In the genomic region with DNA sequence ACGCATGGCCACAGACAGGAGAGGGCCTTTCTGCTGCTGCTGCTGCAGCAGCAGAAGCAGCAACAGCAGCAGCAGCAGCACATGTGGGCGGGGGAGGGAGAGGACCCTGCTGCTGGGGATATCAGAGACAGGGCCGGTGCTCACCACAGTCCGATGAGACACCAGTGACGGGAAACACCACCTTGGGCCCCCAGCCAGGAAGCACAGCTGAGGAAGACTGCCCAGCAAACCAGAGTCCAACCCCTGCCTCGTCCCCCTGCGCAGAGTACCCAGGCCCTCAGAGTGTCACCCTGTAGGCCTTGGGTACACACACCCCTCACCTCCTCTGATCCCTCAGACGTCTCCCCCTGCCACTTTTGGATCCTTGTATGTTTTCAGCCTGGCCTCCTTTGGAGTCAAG, we compare ENCODE assay signal across 21 mouse cellular contexts. TPM values are rescaled to one million over a fixed set of nuclear protein-coding genes. Genes with fewer than 3 reads are reported as not detected.
A peak's percentile ranks its signal among the peaks of the same experiment; 100 is the strongest.
DNase-seq lines count a peak whose midpoint lies in the region; ATAC-seq lines count a peak whose summit lies in the region.
"Had no signal": no experiment of that assay in that cellular context is flagged by ENCODE, and none has a peak within 500 bp of the region (broad histone marks: within the 10 kb centered on the region; RNA-seq: fewer than 3 reads in every experiment).

No protein-coding gene starts in this region.

- H3K4me3 ChIP-seq in forebrain, embryonic 12.5 days (replicated peaks): no peak overlapping the region
- no peak overlapping the region for H3K4me3 ChIP-seq in forebrain, embryonic 14.5 days (ENCODE audit: low read depth, low read length)
- no peak overlapping the region for H3K4me3 ChIP-seq in neural tube, embryonic 11.5 days (ENCODE audit: low read depth, low read length)
- H3K4me3 ChIP-seq in neural tube, embryonic 15.5 days (replicated peaks): no peak overlapping the region
- H3K4me3 ChIP-seq in limb, embryonic 12.5 days (replicated peaks): no peak overlapping the region
- H3K4me3 ChIP-seq: embryonic facial prominence, embryonic 10.5 days; heart, adult 2 months; heart, embryonic 15.5 days had no signal

- no peaks in the 10 kb centered on the region for H3K36me3 ChIP-seq in forebrain, embryonic 12.5 days (replicated peaks)
- H3K36me3 ChIP-seq in forebrain, embryonic 14.5 days (ENCODE audit: control insufficient read depth, insufficient read depth, low read length): no peaks in the 10 kb centered on the region
- H3K36me3 ChIP-seq in neural tube, embryonic 11.5 days (ENCODE audit: control insufficient read depth, insufficient read depth, low read length): no peaks in the 10 kb centered on the region
- H3K36me3 ChIP-seq in neural tube, embryonic 15.5 days: no peaks in the 10 kb centered on the region
- no peaks in the 10 kb centered on the region for H3K36me3 ChIP-seq in limb, embryonic 12.5 days
- H3K36me3 ChIP-seq: embryonic facial prominence, embryonic 10.5 days; heart, embryonic 15.5 days had no signal

- no peak overlapping the region for H3K27ac ChIP-seq in forebrain, embryonic 12.5 days
- H3K27ac ChIP-seq in forebrain, embryonic 14.5 days (ENCODE audit: low read depth, low read length): no peak overlapping the region
- H3K27ac ChIP-seq in neural tube, embryonic 11.5 days (ENCODE audit: low read depth, low read length): no peak overlapping the region
- H3K27ac ChIP-seq in neural tube, embryonic 15.5 days (replicated peaks): no peak overlapping the region
- no peak overlapping the region for H3K27ac ChIP-seq in limb, embryonic 12.5 days
- H3K27ac ChIP-seq: embryonic facial prominence, embryonic 10.5 days; heart, adult 2 months; heart, embryonic 15.5 days; hindbrain, postnatal 0 days had no signal

- H3K4me2 ChIP-seq in forebrain, embryonic 12.5 days: no peak overlapping the region
- H3K4me2 ChIP-seq in forebrain, embryonic 14.5 days (ENCODE audit: low read length): no peak overlapping the region
- H3K4me2 ChIP-seq in neural tube, embryonic 11.5 days (ENCODE audit: low read depth): no peak overlapping the region
- no peak overlapping the region for H3K4me2 ChIP-seq in neural tube, embryonic 15.5 days
- H3K4me2 ChIP-seq in limb, embryonic 12.5 days: no peak overlapping the region
- H3K4me2 ChIP-seq: heart, embryonic 11.5 days; heart, embryonic 15.5 days had no signal

- no peaks in the 10 kb centered on the region for H3K9me3 ChIP-seq in forebrain, embryonic 12.5 days
- no peaks in the 10 kb centered on the region for H3K9me3 ChIP-seq in forebrain, embryonic 14.5 days (replicated peaks; ENCODE audit: control insufficient read depth, low read length)
- no peaks in the 10 kb centered on the region for H3K9me3 ChIP-seq in neural tube, embryonic 11.5 days (ENCODE audit: control insufficient read depth, low read length)
- H3K9me3 ChIP-seq in neural tube, embryonic 15.5 days (replicated peaks): no peaks in the 10 kb centered on the region
- no peaks in the 10 kb centered on the region for H3K9me3 ChIP-seq in limb, embryonic 12.5 days
- H3K9me3 ChIP-seq: embryonic facial prominence, embryonic 10.5 days; heart, embryonic 15.5 days had no signal

- WGBS in forebrain, embryonic 12.5 days: 56% methylated on average over 8 of the region's 8 CpGs
- WGBS in forebrain, embryonic 14.5 days: 53% methylated on average over 8 of the region's 8 CpGs
- 36% methylated on average over 8 of the region's 8 CpGs for WGBS in neural tube, embryonic 11.5 days
- WGBS in neural tube, embryonic 15.5 days: 26% methylated on average over 8 of the region's 8 CpGs
- 33% methylated on average over 8 of the region's 8 CpGs for WGBS in limb, embryonic 12.5 days

- peaks cover 30% of the 10 kb centered on the region for H3K4me1 ChIP-seq in forebrain, embryonic 12.5 days
- H3K4me1 ChIP-seq in forebrain, embryonic 14.5 days (ENCODE audit: control insufficient read depth, insufficient read depth, low read length): peaks cover 5% of the 10 kb centered on the region
- no peaks in the 10 kb centered on the region for H3K4me1 ChIP-seq in neural tube, embryonic 11.5 days (ENCODE audit: control insufficient read depth, insufficient read depth, low read length)
- peaks cover 30% of the 10 kb centered on the region for H3K4me1 ChIP-seq in neural tube, embryonic 15.5 days
- peaks cover 36% of the 10 kb centered on the region for H3K4me1 ChIP-seq in limb, embryonic 12.5 days (replicated peaks)
- H3K4me1 ChIP-seq: heart, embryonic 15.5 days had no signal

- 0 out of 2 replicates have a peak overlapping the region, but pooled peaks have one; percentile 21 for H3K9ac ChIP-seq in forebrain, embryonic 12.5 days
- no peak overlapping the region for H3K9ac ChIP-seq in forebrain, embryonic 14.5 days (ENCODE audit: low read length)
- 0 out of 2 replicates have a peak overlapping the region, but pooled peaks have one; percentile 4 for H3K9ac ChIP-seq in neural tube, embryonic 11.5 days (ENCODE audit: low read length)
- H3K9ac ChIP-seq in neural tube, embryonic 15.5 days (replicated peaks): no peak overlapping the region
- H3K9ac ChIP-seq in limb, embryonic 12.5 days (replicated peaks): peak overlapping the region; percentile 31; the same call in 1 of the 2 replicates
- H3K9ac ChIP-seq: forebrain, postnatal 0 days; heart, embryonic 15.5 days had no signal

- ATAC-seq in forebrain, embryonic 12.5 days (ENCODE audit: low FRiP score): no peak
- ATAC-seq in forebrain, embryonic 14.5 days: no peak
- no peak for ATAC-seq in neural tube, embryonic 11.5 days (ENCODE audit: insufficient read depth, low FRiP score, low TSS enrichment)
- no peak for ATAC-seq in neural tube, embryonic 15.5 days (ENCODE audit: low FRiP score)
- no peak for ATAC-seq in limb, embryonic 12.5 days (ENCODE audit: insufficient number of reproducible peaks, insufficient read depth, low FRiP score, low TSS enrichment, low read depth)
- ATAC-seq: forebrain, postnatal 0 days; hindbrain, postnatal 0 days had no signal

- DNase-seq in cerebellum, adult 9-11 months: peak; percentile 66
- no peak for DNase-seq in cerebellum, adult 11 months
- DNase-seq in forebrain, embryonic 14.5 days (ENCODE audit: low spot score): no peak
- no peak for DNase-seq in neural tube, embryonic 11.5 days (ENCODE audit: low spot score)
- no peak for DNase-seq in thymus, postnatal 0 days (ENCODE audit: low spot score)
- DNase-seq: adrenal gland, adult 2 months; adrenal gland, postnatal 36 days; cerebellum, adult 11-12 months; forebrain, postnatal 0 days; gastrocnemius, postnatal 14 days; heart, adult 2 months; heart, postnatal 14 days; kidney, adult 11 months had no signal

- peaks cover 7% of the 10 kb centered on the region; the same call in 1 of the 2 replicates for H3K27me3 ChIP-seq in forebrain, embryonic 12.5 days
- H3K27me3 ChIP-seq in forebrain, embryonic 14.5 days (replicated peaks; ENCODE audit: control insufficient read depth, insufficient read depth, low read length): no peaks in the 10 kb centered on the region
- H3K27me3 ChIP-seq in neural tube, embryonic 11.5 days (ENCODE audit: control insufficient read depth, insufficient read depth, low read length): no peaks in the 10 kb centered on the region
- H3K27me3 ChIP-seq in neural tube, embryonic 15.5 days (replicated peaks): no peaks in the 10 kb centered on the region
- peaks cover 22% of the 10 kb centered on the region for H3K27me3 ChIP-seq in limb, embryonic 12.5 days

RNA-seq across cellular contexts. Expression of a gene that starts 35.3 kb away (rescaled TPM):
- 2.4 TPM in 2 replicates for polyA plus RNA-seq in forebrain, embryonic 12.5 days (2016; fragmentation: Nextera tagmentation; extraction: Ambion mirVana)
- polyA plus RNA-seq in forebrain, embryonic 14.5 days (2014; fragmentation: Nextera tagmentation; extraction: Ambion mirVana): 2.0 and 2.4 TPM in 2 replicates
- polyA plus RNA-seq in neural tube, embryonic 11.5 days (2014; fragmentation: Nextera tagmentation; extraction: Ambion mirVana): 1.8 and 2.5 TPM in 2 replicates
- polyA plus RNA-seq in neural tube, embryonic 15.5 days (2015; fragmentation: Nextera tagmentation; extraction: Ambion mirVana): 9.7 and 10.1 TPM in 2 replicates
- polyA plus RNA-seq in limb, embryonic 12.5 days (2016; fragmentation: Nextera tagmentation; extraction: Ambion mirVana): 0.58 and 0.59 TPM in 2 replicates
- polyA plus RNA-seq in thymus, postnatal 0 days (2015; fragmentation: Nextera tagmentation; extraction: Ambion mirVana): 0.69 and 0.78 TPM in 2 replicates
- polyA plus RNA-seq: C2C12 had no signal

Comparison
In these comparisons a context has a peak if more than half of its experiments do, and no peak if none do; other contexts are left out.
1. H3K9ac ChIP-seq: peak in forebrain, embryonic 12.5 days (single experiment), neural tube, embryonic 11.5 days (single experiment) and limb, embryonic 12.5 days (single experiment); none in forebrain, embryonic 14.5 days (single experiment) and neural tube, embryonic 15.5 days (single experiment).